Mouse (Mus musculus) limb, embryonic 13.5 days (tissue): ENCODE measurements around the gene H2-Ob. TPM values are rescaled to one million over a fixed set of nuclear protein-coding genes. Genes with fewer than 3 reads are reported as not detected.

Source experiments
- polyA plus RNA-seq: library from polyadenylated mRNA; unstranded; fragments of >200 nt; fragmentation: Nextera tagmentation; extraction: Ambion mirVana; gene quantifications from 2 replicates; pipeline ENCODE4 v1.2.1, GENCODE M21; 2015

Gene H2-Ob
- polyA plus RNA-seq, 1 experiment from 2014 or later = not detected

Other genes with a start within 250 kb of the H2-Ob start
- 7.3 and 12.2 TPM in 2 replicates for gene H2-K1, start 238.6 kb upstream of the H2-Ob start, polyA plus RNA-seq
- gene Ring1, start 214.2 kb upstream of the H2-Ob start, polyA plus RNA-seq = 19.1 and 19.8 TPM in 2 replicates
- gene H2-Ke6, start 210.8 kb upstream of the H2-Ob start, polyA plus RNA-seq = 50.0 and 59.4 TPM in 2 replicates
- 237 and 244 TPM in 2 replicates for gene Slc39a7, start 207.2 kb upstream of the H2-Ob start, polyA plus RNA-seq
- gene Rxrb, start 207.1 kb upstream of the H2-Ob start, polyA plus RNA-seq = 56.1 and 59.1 TPM in 2 replicates
- 46.3 and 56.6 TPM in 2 replicates for gene Col11a2, start 199.5 kb upstream of the H2-Ob start, polyA plus RNA-seq
- 0.55 and 0.65 TPM in 2 replicates for gene H2-Oa, start 146.6 kb upstream of the H2-Ob start, polyA plus RNA-seq
- gene H2-DMa, start 119.4 kb upstream of the H2-Ob start, polyA plus RNA-seq = 14.2 and 15.6 TPM in 2 replicates
- gene Brd2, start 116.3 kb upstream of the H2-Ob start, polyA plus RNA-seq = 132 and 133 TPM in 2 replicates
- 0.15 and 0.38 TPM in 2 replicates for gene H2-DMb2, start 95.6 kb upstream of the H2-Ob start, polyA plus RNA-seq
- gene H2-DMb1, start 85.8 kb upstream of the H2-Ob start, polyA plus RNA-seq = 1.5 and 1.7 TPM in 2 replicates
- 8.0 and 8.4 TPM in 2 replicates for gene Tap1, start 51.4 kb upstream of the H2-Ob start, polyA plus RNA-seq
- gene Psmb9, start 51.1 kb upstream of the H2-Ob start, polyA plus RNA-seq = 2.7 and 3.6 TPM in 2 replicates
- gene Psmb8, start 41.2 kb upstream of the H2-Ob start, polyA plus RNA-seq = 5.5 and 5.6 TPM in 2 replicates
- gene Tap2, start 35.4 kb upstream of the H2-Ob start, polyA plus RNA-seq = 2.0 and 3.1 TPM in 2 replicates
- gene H2-Ab1, start 18.8 kb downstream of the H2-Ob start, polyA plus RNA-seq = 2.9 and 4.2 TPM in 2 replicates
- gene H2-Aa, start 48.9 kb downstream of the H2-Ob start, polyA plus RNA-seq = 2.2 and 2.6 TPM in 2 replicates
- 2.6 and 2.9 TPM in 2 replicates for gene H2-Eb1, start 67.0 kb downstream of the H2-Ob start, polyA plus RNA-seq
- gene H2-Eb2, start 86.8 kb downstream of the H2-Ob start, polyA plus RNA-seq = not detected in 2 replicates
- gene Btnl2, start 115.9 kb downstream of the H2-Ob start, polyA plus RNA-seq = 0.05 and 0.09 TPM in 2 replicates
- not detected in 2 replicates for gene Btnl1, start 138.2 kb downstream of the H2-Ob start, polyA plus RNA-seq
- 0.47 and 0.69 TPM in 2 replicates for gene BC051142, start 159.9 kb downstream of the H2-Ob start, polyA plus RNA-seq
- not detected in 2 replicates for gene Btnl4, start 238.4 kb downstream of the H2-Ob start, polyA plus RNA-seq